Mouse (Mus musculus): ENCODE measurements around the gene Man1a2.

Gene Man1a2

DNA sequence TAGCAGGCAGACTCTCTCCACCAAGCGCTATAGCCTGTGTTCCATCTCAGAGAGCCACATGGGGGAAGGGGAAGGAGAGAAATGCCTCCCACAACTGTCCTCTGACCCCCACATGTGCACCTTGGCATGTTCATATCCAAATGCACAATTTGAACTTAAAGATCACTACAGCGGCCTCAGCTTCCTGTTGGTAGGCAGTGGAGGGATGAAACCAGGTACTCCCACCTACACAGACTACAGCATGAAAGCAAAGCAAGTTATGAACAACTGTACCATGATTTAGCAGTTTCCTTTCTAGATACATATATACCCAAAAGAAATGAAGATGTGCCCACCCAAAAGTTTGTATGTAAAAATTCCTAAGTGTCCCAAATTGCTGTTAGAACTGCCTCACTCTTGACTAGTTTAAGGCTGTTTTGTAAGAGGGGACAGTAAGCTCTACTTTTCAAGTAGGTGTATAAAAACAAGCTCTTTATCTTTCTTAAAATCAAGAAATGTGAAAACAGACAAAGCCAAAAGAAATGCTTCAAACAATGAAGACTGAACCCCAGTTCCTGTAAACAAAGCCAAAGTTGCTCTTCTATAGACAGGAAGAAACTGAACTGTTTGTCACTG lies 123.6 kb downstream of the Man1a2 start:
- no peak for DNase-seq

DNA sequence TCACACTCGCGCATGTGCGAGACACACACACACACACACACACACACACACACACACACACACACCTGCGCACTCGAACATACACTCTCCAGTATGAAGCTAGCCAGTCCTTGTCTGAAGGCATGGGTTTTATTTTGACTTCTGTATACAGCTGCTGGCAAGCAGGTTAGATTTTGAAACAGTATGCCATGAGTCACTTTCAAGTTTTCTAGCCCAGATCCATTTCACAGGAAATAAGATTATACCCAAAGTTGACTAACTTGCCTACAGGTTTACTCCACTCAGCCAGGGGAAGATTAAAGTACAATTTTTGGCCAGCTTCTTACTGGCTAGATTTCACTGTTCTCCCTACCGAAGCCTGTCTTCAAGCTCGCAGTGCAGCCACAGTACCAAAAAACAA lies 125.9 kb downstream of the Man1a2 start:
- DNase-seq = no peak

DNA sequence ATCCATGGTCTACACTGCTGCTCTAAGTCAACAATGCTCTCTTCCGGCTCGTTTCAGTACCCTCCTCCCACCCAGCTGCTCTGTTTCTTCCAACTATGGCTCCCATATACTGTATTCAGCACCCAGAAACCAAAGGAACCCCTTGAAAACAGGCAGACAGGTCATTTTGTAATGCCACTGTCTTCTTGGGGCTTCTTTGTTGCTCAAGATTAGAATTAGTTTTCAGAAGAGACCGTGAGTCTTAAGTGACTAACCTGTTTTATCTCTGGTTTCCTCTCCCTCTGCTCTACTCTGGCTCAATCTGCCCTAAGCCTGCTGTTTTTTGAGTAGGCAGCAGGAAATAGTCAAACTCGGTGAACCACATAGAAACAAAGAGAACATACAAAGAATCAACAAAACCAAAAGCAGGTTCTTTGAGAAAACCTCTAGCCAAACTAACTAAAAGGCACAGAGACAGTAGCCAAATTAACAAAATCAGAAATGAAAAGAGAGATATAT lies 127.0 kb downstream of the Man1a2 start:
- no peak for DNase-seq

DNA sequence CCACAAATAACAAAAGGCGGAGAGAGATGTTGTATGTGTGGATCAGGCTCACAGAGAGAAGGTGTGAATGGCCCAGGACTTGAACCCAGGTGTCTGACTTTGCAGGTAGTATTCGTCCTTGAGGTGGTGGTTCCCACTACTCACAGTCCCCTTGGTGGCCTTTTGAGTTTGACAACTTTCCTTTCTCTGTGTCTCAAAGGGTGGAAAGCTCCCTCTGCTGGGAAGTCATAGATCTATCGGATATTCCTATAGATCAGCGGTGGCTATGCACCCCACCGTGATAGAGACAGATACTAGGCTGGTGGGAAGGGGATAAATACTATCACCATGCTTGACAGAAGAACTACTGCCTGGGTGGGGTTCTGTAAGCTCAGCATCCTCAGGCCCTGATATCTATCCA lies 130.5 kb downstream of the Man1a2 start:
- no peak for DNase-seq

DNA sequence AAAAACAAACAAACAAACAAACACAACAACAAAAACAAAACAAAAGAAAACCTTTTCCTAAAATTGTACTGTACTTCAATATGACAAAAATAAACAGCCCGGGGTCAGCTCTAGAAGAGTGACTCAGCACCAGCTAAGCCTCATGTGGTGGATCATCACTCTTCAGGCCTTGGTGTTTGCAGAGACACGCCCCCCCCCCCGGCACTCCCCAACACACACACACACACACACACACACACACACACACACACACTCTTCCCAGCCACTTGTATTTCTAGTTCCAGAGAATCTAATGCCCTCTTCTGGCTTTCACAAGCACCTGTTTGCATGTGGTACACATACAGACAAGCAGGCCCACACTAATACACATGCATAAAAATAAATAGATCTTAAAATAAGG lies 133.1 kb downstream of the Man1a2 start:
- DNase-seq = no peak

DNA sequence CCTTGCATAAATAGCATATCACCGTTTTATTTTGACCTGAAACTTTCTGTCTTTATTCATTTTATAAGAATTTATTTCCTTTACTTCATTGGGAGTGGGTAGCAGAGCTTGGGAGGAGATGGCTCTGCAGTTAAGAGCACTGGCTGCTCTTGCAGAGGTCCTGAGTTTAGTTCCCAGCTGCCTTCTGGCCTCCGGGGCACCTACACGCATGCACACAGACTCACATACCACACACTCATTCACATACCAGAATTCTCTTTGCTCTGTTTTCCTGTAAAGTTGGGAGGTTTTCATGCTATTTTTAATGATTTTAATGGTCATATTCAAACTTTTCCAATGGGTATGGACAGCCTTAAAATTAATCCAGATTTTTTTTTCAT lies 137.4 kb downstream of the Man1a2 start:
- DNase-seq = no peak

DNA sequence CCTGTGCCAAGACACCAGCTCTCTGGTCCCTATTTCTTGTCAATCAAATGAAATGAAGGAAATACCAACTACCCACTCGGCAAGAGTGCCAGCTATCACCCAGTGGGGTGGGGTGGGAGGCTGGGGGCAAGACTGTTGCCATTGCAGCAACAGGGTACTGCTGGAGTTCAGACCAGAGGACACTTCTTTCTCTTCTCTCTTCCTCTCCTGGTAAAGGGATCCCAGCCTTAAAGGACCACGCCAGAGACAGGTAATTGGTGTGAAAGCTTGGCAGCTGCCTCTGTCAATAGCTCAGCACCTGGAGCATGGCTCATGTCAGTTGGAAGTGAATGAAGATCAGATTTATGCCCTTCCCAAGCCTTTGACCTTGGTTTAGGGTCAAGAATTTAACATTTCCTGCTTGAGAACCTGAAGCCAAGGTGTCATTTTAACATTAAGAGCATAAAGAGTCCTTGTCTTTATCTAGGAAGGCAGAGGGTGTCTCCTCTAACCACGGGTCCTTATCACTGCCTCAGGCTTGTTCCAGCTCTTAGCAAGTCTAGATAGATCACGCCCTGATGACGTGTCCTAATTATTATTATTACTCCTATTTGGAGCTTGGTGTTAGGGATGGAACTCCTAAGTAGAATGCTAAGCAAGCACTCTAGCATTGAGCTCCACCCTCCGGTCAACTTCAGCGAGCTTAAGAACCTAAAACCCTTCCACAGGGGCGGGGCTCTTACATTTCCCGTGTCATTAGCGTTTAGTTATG lies 138.0 kb downstream of the Man1a2 start:
- DNase-seq = no peak

DNA sequence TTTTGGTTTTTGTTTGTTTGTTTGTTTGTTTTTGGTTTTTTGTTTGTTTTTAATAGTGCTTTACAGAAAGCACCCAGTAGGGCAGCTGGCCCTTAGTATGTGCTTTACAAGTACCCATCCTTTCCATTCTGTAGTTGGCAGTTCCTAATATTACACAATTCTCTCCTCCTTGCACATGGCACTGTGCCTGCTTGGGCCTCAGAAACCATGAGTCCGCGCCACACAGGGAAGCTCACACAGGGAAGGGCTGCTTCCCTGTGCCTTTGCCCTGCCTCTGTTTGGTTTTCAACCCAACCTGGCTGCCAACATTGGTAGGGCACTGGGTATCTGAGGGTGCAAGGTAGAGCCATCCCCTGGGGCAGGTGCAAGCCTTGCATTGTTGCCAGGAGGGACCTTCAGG lies 148.6 kb downstream of the Man1a2 start:
- DNase-seq = no peak

DNA sequence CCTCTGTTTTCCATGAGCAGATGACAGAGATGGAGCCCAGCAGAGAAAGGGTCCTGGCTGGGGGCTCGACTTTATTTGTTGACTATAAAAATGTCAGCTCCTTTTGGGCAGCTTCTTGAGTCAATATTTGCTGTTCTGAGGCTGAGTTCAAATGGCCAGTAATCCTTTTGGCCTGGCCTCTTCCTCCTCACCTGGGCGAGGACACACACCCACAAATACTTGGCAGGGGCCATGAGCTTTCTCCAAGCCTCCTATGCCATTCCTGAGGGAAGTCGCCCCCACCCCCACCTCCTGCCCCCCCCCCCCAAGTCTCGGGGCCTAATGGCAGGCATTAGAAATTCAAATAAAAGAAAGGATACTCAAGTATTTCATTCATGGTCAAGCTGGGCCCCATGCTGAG lies 149.4 kb downstream of the Man1a2 start:
- DNase-seq = no peak

DNA sequence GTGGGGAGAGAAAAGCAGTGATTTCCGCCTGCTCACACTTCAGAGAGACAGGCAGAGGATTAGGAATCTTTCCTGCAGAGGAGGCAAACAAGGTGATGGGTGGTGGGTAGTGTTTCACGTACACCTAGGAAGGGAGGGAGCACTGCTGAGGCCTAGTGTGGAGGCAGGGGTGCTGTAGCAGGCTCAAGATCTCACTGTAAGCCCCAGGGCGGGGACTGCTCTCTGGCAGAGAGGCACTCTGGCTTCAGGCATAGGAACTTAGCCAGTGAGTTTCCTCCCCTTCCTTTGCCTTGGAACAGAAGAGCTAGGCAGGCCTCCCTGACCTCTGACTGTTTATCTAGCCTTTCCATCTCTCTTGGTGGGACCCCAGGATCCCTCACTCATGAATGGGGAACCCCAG lies 150.0 kb downstream of the Man1a2 start:
- DNase-seq = no peak

DNA sequence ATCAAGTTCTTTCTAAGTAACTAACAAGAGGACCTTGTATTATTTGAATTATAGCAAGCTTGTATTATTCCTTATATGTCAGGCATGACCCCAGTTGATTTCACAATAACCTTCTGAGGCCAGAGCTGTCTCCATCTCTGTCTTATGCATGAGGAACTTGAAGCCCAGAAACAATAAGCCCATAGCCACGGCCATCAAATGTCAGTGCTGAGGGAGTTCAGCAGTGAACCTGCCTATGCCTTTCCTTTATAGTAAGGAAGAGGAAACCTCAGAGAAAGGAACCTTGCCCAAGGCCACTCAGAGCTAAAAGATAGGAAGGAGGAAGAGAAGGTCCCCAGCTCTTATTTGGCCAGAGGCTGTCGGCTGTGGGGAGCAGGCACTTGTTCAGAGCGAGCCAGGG lies 150.9 kb downstream of the Man1a2 start:
- DNase-seq = no peak

DNA sequence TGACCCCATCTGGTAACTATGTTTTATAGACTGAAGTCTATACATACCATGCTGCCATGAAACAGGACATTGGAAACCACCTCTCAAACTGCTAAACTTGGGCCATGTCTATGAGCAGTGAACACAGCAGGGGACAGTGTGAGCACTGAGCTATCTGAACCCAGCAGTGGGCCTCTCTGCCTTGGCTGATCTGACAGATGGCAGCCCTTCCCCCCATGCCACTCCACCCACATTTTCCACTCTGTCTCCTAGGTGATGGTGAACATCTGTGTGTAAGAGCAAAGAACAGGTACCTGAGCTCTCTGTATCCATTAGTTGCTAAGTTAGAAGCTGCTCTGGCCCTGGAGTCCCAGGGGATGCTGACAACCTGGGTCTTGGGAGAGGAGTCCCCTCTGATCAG lies 151.9 kb downstream of the Man1a2 start:
- DNase-seq = no peak

DNA sequence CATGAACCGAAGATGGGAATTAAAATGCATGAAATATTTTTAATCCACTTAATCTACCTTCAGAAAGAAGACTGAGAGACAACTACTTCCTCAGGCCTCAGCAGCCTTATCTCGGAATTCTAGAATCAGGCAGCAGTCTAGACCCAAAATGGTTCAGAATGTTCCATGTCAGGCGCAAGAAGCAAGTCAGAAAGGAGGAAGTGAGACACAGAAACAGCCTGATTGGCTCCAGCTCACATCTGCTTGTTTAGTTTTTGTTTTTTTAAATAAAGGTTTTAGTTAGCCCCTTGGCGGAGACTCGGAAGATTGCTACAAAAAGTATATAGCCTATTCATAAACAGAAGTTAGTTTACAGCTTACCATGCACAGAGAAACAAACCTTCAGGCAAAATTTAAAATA lies 154.4 kb downstream of the Man1a2 start:
- no peak for DNase-seq

DNA sequence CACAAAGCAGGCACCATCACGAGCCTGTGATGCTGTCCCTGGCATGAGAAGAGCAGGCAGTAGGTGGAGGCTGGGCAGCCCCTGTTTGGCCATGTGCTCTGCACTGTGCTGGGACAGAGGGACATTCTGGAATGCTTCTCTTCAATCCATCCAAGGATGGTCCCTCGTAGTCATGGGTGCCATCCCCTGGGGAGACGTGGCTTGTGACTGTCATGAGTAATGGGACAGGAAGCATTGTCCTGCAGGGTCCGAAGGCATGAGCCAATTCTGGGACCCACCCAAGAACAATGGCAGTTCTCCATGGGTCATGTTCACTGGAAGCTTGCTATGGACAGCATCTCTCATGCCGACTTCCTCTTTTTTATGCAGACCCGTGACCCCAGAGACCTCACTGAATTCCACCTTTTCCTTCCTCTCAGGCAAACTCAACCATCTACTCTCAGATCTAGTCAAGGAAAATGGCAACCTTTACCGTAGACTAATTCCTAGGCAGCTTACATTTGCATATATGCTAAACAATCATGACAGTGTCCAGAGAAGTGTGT lies 155.0 kb downstream of the Man1a2 start:
- DNase-seq = no peak

DNA sequence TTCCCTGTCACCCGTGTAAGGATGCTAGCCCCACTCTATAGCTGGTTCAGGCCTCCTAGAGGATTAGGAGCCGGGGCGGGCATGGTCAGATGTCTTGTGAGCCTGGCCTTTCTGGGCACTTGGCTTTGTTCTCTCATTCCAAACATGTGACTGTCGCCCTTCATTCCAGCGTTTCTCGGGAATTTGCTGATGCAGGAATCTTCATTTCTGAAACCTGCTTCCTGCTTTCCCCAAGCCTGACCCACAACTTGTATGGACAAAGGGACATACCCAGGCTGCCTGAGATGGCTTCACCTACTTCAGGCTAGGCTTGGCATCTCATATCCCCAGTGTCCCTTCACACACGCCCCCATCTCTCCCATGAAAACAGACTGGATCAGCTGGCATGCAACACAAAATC lies 162.6 kb downstream of the Man1a2 start:
- no peak for DNase-seq

DNA sequence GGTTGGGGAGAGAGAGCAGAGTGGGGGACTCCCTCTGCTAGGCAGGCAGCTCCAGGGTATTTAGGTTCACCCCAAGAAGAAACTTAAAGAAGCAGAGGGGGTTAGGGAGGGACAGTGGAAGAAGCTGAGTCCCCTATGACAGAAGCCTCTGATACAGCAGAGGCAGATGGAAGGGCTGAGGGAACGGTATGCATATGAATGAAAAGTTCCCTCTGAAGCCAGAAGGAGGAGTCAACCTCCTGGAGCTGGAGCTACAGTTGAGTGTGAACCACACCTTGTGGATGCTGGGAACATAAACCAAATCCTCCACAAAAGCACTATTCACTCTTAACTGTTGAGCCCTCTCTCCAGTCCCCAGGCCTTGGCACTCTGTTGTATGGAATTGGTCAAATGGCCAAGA lies 163.7 kb downstream of the Man1a2 start:
- DNase-seq = no peak

DNA sequence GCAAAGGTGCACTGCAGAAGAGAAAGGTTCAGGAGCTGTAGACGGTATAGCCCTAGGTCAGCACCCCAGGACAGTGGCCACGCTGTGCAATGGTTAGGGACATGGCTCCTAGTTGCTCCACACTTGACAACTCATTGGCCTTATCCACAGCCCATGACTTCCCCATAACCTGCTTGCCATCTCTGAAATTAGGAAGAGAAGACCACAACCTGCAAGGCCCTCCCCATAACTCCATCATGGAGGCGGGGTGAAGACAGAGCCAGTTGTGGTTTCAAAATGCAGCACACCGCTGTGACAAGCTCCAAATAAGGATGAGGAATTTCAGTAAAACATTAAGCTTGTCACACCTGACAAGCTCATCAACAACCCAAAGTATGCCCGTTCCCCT lies 169.6 kb downstream of the Man1a2 start:
- DNase-seq = no peak

DNA sequence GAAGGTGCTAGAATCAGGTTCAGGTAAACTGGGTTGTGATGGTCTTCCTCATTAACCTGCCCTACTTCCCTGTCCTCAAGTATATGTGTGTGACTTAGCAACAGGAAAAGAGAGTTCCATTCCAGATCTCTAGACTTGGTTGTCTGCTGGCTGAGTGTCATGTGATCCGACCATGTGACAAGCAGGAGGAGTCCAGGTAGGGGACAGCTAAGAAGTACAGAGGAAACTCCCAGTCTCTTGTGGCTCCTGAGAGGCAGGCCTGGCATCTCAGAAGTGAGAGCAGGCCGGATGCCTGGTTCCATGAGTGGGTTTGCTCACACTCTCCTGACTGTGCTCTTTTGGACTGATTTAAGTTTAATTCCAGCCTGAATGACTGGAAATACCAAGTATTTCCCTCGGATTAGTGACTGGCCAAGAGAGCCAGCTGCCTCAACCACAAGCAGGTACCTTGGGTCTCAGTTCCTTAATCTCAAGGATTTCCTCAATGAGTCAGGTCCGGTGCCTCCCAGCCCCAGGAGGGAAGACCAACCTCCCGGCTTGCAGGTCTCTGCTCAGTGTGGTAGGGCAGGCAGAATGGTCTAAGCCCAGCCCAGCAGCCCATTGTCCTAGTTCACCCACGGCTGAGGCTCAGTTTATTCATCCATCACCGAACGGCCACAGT lies 170.1 kb downstream of the Man1a2 start:
- no peak for DNase-seq

All from cerebellum, adult 9-10 months (tissue).